Mouse (Mus musculus) heart, postnatal 0 days (tissue): ENCODE measurements around the gene Wdr4.

Source experiments
- CTCF ChIP-seq: IDR thresholded peaks from 2 replicates; pipeline ENCODE4 v1.5.1; 2016; ENCODE audit warnings: antibody characterized with exemption, control low read depth, low read depth
- EP300 ChIP-seq: IDR thresholded peaks from 2 replicates; pipeline ENCODE4 v1.6.1; 2016; ENCODE audit warnings: antibody characterized with exemption, low read depth

DNA sequence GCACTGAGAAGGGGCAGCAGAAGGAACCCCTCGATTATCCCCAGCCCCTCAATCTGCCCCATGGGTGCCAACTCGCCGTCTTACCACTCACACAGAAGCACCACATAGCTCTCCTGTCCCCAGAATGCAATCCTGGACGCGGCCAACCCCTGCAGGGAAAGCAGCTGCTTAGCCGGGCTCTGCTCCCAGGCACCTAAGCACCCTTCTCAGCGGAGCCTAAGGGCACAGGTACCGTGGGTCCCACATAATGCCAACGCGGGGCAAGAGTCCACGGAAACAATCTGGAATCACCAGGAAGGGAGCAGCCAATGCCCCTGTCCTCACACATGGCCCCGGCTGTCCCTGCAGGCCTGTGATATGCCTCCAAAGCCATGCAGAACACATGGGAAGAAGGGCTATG, 20.1 kb downstream of the Wdr4 start:
- TF ChIP-seq CTCF: no peak
- TF ChIP-seq EP300: no peak
